Mouse (Mus musculus) lung, embryonic 14.5 days (tissue): ENCODE results near the gene Plxnb1. TPM values are rescaled to one million over a fixed set of nuclear protein-coding genes. Genes with fewer than 3 reads are reported as not detected.
A peak's percentile ranks its signal among the peaks of the same experiment; 100 is the strongest.

Experiments
- ATAC-seq: fragments of 200-750 bp; cut with Nextera tagmentation; 2 replicates; pipeline ENCODE4 v1.8.0; 2017; ENCODE audit warnings: mild to moderate bottlenecking, moderate TSS enrichment, moderate library complexity; ENCODE audit not compliant: insufficient read depth
- DNase-seq: peaks from one replicate; pipeline ENCODE4 v3.0.0-alpha.2; 2015
- H3K27ac ChIP-seq: fragments of 300-500 bp; sonication (generic); 2 replicates; pipeline ENCODE4 v1.5.1; 2014; ENCODE audit warnings: low read depth, mild to moderate bottlenecking, moderate library complexity
- H3K27me3 ChIP-seq: fragments of 300-500 bp; sonication (generic); 2 replicates; pipeline ENCODE4 v1.6.1; 2014; ENCODE audit warnings: low read length, control low read depth; ENCODE audit not compliant: insufficient read depth
- H3K36me3 ChIP-seq: fragments of 300-500 bp; sonication (generic); 2 replicates; pipeline ENCODE4 v1.6.1; 2014; ENCODE audit warnings: control low read depth; ENCODE audit not compliant: insufficient read depth
- H3K4me1 ChIP-seq: fragments of 300-500 bp; sonication (generic); 2 replicates; pipeline ENCODE4 v1.6.1; 2014; ENCODE audit warnings: antibody characterized with exemption, control low read depth; ENCODE audit not compliant: insufficient read depth
- H3K4me2 ChIP-seq: fragments of 300-500 bp; sonication (generic); 2 replicates; pipeline ENCODE4 v1.6.1; 2014; ENCODE audit warnings: mild to moderate bottlenecking
- H3K4me3 ChIP-seq: fragments of 300-500 bp; sonication (generic); 2 replicates; pipeline ENCODE4 v1.5.1; 2014; ENCODE audit warnings: low read depth, low read length
- H3K9ac ChIP-seq: fragments of 300-500 bp; sonication (generic); 2 replicates; pipeline ENCODE4 v1.6.1; 2014
- H3K9me3 ChIP-seq: fragments of 300-500 bp; sonication (generic); 2 replicates; pipeline ENCODE4 v1.6.1; 2016; ENCODE audit warnings: low read depth, low read length, control low read depth
- CTCF ChIP-seq: IDR thresholded peaks from 2 replicates; pipeline ENCODE4 v1.5.1; 2016; ENCODE audit warnings: antibody characterized with exemption, low read depth
- WGBS: fragments of 180-500 bp; shearing (Covaris S2); extraction: QIAGEN DNeasy Blood & Tissue Kit; methylation state at CpG from one replicate; pipeline ENCODE4 v1.1.7; 2014; 5-methylcytosine and 5-hydroxymethylcytosine counted together
- polyA plus RNA-seq: library from polyadenylated mRNA; unstranded; fragments of >200 nt; fragmentation: Nextera tagmentation; extraction: Ambion mirVana; gene quantifications from 2 replicates; pipeline ENCODE4 v1.2.1, GENCODE M21; 2014

The Plxnb1 gene
- polyA plus RNA-seq, 1 experiment from 2014 or later = 18.4 TPM

- peak; percentile 58 for DNase-seq
These were observed 1.1 kb downstream of the Plxnb1 start for GRCm38 (mm10) chr9:109096251-109096661.

GRCm38 (mm10) chr9:109096856-109097255 is 1.7 kb downstream of the Plxnb1 start:
- ATAC-seq (no peak), DNase-seq (peak; percentile 33)
- no peak for TF ChIP-seq CTCF
- H3K27me3 ChIP-seq = no peaks in the 10 kb centered on the region
- H3K9me3 ChIP-seq = no peaks in the 10 kb centered on the region
- peak overlapping the region; percentile 98 for H3K9ac ChIP-seq
- H3K27ac ChIP-seq = peak overlapping the region; percentile 99
- H3K36me3 ChIP-seq = peaks cover 20% of the 10 kb centered on the region
- WGBS = 20% methylated on average over 6 of the region's 6 CpGs
- peak overlapping the region; percentile 87 for H3K4me2 ChIP-seq
- H3K4me3 ChIP-seq = peak overlapping the region; percentile 72
- peaks cover 32% of the 10 kb centered on the region for H3K4me1 ChIP-seq

More at GRCm38 (mm10) chr9:109096251-109096661, 1.1 kb downstream of the Plxnb1 start:
- Histone ChIP-seq H3K4me1 (peaks cover 32% of the 10 kb centered on the region), H3K9ac (peak overlapping the region; percentile 98), H3K27ac (peak overlapping the region; percentile 99), H3K36me3 (peaks cover 20% of the 10 kb centered on the region), H3K4me3 (peak overlapping the region; percentile 72), H3K9me3 (no peaks in the 10 kb centered on the region), H3K4me2 (peak overlapping the region; percentile 87), H3K27me3 (no peaks in the 10 kb centered on the region)
- TF ChIP-seq CTCF = no peak
- ATAC-seq = 0 out of 2 replicates have a peak, but pooled peaks have one; percentile 0
- WGBS = 10% methylated on average over 9 of the region's 9 CpGs

GRCm38 (mm10) chr9:109097291-109097690 is 2.1 kb downstream of the Plxnb1 start:
- peaks cover 32% of the 10 kb centered on the region for H3K4me1 ChIP-seq
- H3K36me3 ChIP-seq = peaks cover 20% of the 10 kb centered on the region
- no peak for TF ChIP-seq CTCF
- peak; percentile 62 for DNase-seq
- no peaks in the 10 kb centered on the region for H3K27me3 ChIP-seq
- H3K9ac ChIP-seq = peak overlapping the region; percentile 98
- ATAC-seq = no peak
- WGBS = 20% methylated on average over 6 of the region's 6 CpGs
- H3K4me2 ChIP-seq = peak overlapping the region; percentile 87
- H3K4me3 ChIP-seq = peak overlapping the region; percentile 72
- H3K27ac ChIP-seq = peak overlapping the region; percentile 99
- no peaks in the 10 kb centered on the region for H3K9me3 ChIP-seq

- peak; percentile 10 for DNase-seq
- Histone ChIP-seq H3K4me3 (peak overlapping the region; percentile 5; the same call in 1 of the 2 replicates), H3K9me3 (no peaks in the 10 kb centered on the region), H3K4me2 (peak overlapping the region; percentile 87), H3K4me1 (peaks cover 32% of the 10 kb centered on the region), H3K27me3 (no peaks in the 10 kb centered on the region), H3K9ac (no peak overlapping the region), H3K36me3 (peaks cover 26% of the 10 kb centered on the region), H3K27ac (peak overlapping the region; percentile 99)
- no peak for ATAC-seq
- 53% methylated on average over 5 of the region's 5 CpGs for WGBS
- no peak for TF ChIP-seq CTCF
These were observed 2.6 kb downstream of the Plxnb1 start for GRCm38 (mm10) chr9:109097831-109098230.

GRCm38 (mm10) chr9:109098366-109098765 is 3.2 kb downstream of the Plxnb1 start:
- WGBS = 64% methylated on average over 8 of the region's 8 CpGs
- H3K4me2 ChIP-seq = peak overlapping the region; percentile 87
- no peaks in the 10 kb centered on the region for H3K9me3 ChIP-seq
- peaks cover 32% of the 10 kb centered on the region for H3K4me1 ChIP-seq
- peak overlapping the region; percentile 5; the same call in 1 of the 2 replicates for H3K4me3 ChIP-seq
- H3K27me3 ChIP-seq = no peaks in the 10 kb centered on the region
- H3K9ac ChIP-seq = no peak overlapping the region
- no peak for TF ChIP-seq CTCF
- peaks cover 31% of the 10 kb centered on the region for H3K36me3 ChIP-seq
- peak; percentile 11 for DNase-seq
- peak overlapping the region; percentile 99 for H3K27ac ChIP-seq
- ATAC-seq = no peak

GRCm38 (mm10) chr9:109098969-109099368 is 3.8 kb downstream of the Plxnb1 start:
- H3K9ac ChIP-seq = peak overlapping the region; percentile 27; the same call in 1 of the 2 replicates
- peak overlapping the region; percentile 99; the same call in 1 of the 2 replicates for H3K27ac ChIP-seq
- H3K9me3 ChIP-seq = no peaks in the 10 kb centered on the region
- H3K4me1 ChIP-seq = peaks cover 27% of the 10 kb centered on the region
- no peaks in the 10 kb centered on the region for H3K27me3 ChIP-seq
- peaks cover 37% of the 10 kb centered on the region for H3K36me3 ChIP-seq
- no peak for TF ChIP-seq CTCF
- H3K4me3 ChIP-seq = no peak overlapping the region
- WGBS = 15% methylated on average over 6 of the region's 6 CpGs
- ATAC-seq (peak; percentile 33), DNase-seq (peak; percentile 88)
- peak overlapping the region; percentile 87 for H3K4me2 ChIP-seq

GRCm38 (mm10) chr9:109100307-109100928 is 5.2 kb downstream of the Plxnb1 start:
- Histone ChIP-seq H3K27me3 (no peaks in the 10 kb centered on the region), H3K36me3 (peaks cover 51% of the 10 kb centered on the region), H3K9ac (no peak overlapping the region), H3K4me1 (peaks cover 18% of the 10 kb centered on the region), H3K27ac (no peak overlapping the region), H3K4me3 (no peak overlapping the region), H3K4me2 (no peak overlapping the region), H3K9me3 (no peaks in the 10 kb centered on the region)
- 85% methylated on average over 20 of the region's 20 CpGs for WGBS
- ATAC-seq (no peak), DNase-seq (no peak)
- TF ChIP-seq CTCF = no peak
